Mouse (Mus musculus): ENCODE results near the gene Iqcf3. TPM values are rescaled to one million over a fixed set of nuclear protein-coding genes. Genes with fewer than 3 reads are reported as not detected.

Iqcf3 gene
- polyA plus RNA-seq, 1 experiment from 2014 or later, result not detected

DNA sequence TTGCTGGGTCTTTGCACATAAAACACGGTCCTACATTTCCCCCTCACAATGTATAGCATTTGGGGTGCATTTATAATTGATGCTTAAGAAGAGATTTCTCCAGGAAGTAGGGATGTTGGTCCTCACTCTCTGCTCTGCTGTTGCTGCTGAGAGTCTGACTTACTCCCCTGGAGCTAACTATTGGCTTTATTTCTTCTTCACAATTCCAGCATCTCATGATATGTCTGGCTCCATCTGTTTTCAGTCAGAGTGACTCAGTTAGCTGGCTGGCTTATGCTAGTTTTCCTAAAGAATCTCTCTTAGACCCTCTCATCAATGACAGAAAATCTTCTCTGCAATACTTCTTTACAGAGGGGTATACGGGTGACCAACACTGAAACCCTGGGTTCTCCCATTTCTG is 14.7 kb upstream of the Iqcf3 start:
- no peaks in the 10 kb centered on the region for H3K27me3 ChIP-seq (ENCODE audit: control insufficient read depth, insufficient read depth, low read length)
- no peak overlapping the region for H3K9ac ChIP-seq (ENCODE audit: low read depth, low read length)
- 71% methylated on average over 2 of the region's 2 CpGs for whole genome bisulfite sequencing (ENCODE audit: insufficient replicate concordance)
- no peak overlapping the region for H3K4me3 ChIP-seq (ENCODE audit: low read depth, low read length)
- H3K4me1 ChIP-seq (ENCODE audit: control insufficient read depth, insufficient read depth, low read length), result no peaks in the 10 kb centered on the region
- H3K36me3 ChIP-seq (ENCODE audit: control insufficient read depth, insufficient read depth, low read length), result no peaks in the 10 kb centered on the region
- ATAC-seq (replicated peaks; ENCODE audit: insufficient number of reproducible peaks, low FRiP score, low TSS enrichment), result no peak
- no peak overlapping the region for H3K27ac ChIP-seq (ENCODE audit: low read depth, low read length)
- H3K9me3 ChIP-seq (replicated peaks; ENCODE audit: control insufficient read depth, low read length), result no peaks in the 10 kb centered on the region; the same call in 1 of the 2 replicates
- no peak overlapping the region for H3K4me2 ChIP-seq

DNA sequence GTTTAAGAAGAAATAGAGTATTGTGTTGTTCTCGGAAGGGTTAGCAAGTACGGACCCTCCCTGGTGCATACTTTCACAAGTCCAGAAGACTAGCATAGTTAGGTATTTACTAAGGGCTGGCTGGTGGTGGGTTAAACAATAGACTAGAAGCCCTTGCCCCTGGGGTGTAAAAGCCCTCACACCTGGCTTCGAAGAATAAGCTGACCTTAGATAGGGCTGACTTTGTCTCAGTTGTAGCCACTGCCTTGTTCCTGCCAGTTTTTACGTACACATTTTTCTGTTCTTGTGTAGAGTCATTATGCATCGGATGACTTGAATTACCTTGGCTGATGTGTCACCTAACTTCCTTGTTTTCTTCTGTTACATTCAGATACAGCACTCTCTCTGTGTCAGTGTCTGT is 11.9 kb upstream of the Iqcf3 start:
- Histone ChIP-seq H3K4me3 (ENCODE audit: low read depth, low read length) (no peak overlapping the region), H3K4me2 (no peak overlapping the region), H3K27me3 (ENCODE audit: control insufficient read depth, insufficient read depth, low read length) (no peaks in the 10 kb centered on the region), H3K9me3 (replicated peaks; ENCODE audit: control insufficient read depth, low read length) (no peaks in the 10 kb centered on the region), H3K9ac (ENCODE audit: low read depth, low read length) (no peak overlapping the region), H3K4me1 (ENCODE audit: control insufficient read depth, insufficient read depth, low read length) (no peaks in the 10 kb centered on the region), H3K27ac (ENCODE audit: low read depth, low read length) (no peak overlapping the region), H3K36me3 (ENCODE audit: control insufficient read depth, insufficient read depth, low read length) (no peaks in the 10 kb centered on the region)
- no peak for ATAC-seq (replicated peaks; ENCODE audit: insufficient number of reproducible peaks, low FRiP score, low TSS enrichment)
- WGBS (ENCODE audit: insufficient replicate concordance), result 88% methylated on average over 5 of the region's 5 CpGs

DNA sequence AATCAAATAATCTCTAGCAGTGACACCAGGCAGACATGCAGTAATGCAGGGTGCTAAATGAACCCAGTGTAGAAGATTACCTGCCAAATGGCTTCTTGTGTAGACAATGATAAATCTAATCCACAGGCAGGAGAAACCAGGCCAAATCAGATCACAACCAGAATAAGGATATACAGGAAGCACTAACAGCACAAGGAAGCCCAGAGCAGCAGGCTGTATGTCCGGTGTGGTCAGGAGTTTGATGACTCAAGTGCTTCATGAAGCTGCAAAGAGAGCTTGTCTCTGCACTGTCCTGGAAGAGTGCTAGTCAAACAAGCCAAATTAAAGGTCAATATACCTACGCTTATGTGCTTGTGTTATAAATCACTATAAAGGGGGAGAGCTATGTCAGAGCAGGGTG is 10.8 kb upstream of the Iqcf3 start:
- Histone ChIP-seq H3K4me1 (ENCODE audit: control insufficient read depth, insufficient read depth, low read length) (no peaks in the 10 kb centered on the region), H3K27ac (ENCODE audit: low read depth, low read length) (no peak overlapping the region), H3K36me3 (ENCODE audit: control insufficient read depth, insufficient read depth, low read length) (no peaks in the 10 kb centered on the region), H3K4me3 (ENCODE audit: low read depth, low read length) (no peak overlapping the region), H3K9me3 (replicated peaks; ENCODE audit: control insufficient read depth, low read length) (no peaks in the 10 kb centered on the region), H3K9ac (ENCODE audit: low read depth, low read length) (no peak overlapping the region), H3K27me3 (ENCODE audit: control insufficient read depth, insufficient read depth, low read length) (no peaks in the 10 kb centered on the region), H3K4me2 (no peak overlapping the region)
- WGBS (ENCODE audit: insufficient replicate concordance), result 72% methylated on average over 2 of the region's 2 CpGs
- no peak for ATAC-seq (replicated peaks; ENCODE audit: insufficient number of reproducible peaks, low FRiP score, low TSS enrichment)

DNA sequence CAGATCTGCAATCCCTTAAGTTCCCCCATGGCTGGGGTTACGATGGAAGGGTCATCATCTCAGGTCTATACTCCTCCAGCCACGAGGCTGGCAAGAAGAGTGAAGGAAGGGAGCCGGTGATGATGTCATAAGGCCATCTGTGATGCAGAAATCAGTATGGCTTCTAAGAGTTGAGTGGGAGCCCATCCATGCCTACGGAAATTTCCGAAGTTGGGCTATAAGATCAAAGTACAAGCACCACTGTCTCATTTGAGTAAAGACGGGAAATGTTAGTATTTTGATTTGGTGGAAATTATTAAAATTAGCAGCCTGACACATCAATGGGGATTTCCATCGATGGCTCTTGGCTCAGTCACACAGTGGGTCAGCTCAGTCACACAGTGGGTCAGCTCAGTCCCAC is 9.5 kb upstream of the Iqcf3 start, which contains the start of gene Iqcf4:
Gene Iqcf4 (minus strand): TSS at position 101 of the 400 bp plus-strand sequence.
- no peak within 1 kb of the TSS for H3K9ac ChIP-seq (ENCODE audit: low read depth, low read length)
- WGBS (ENCODE audit: insufficient replicate concordance), result 78% methylated on average over 7 of the region's 7 CpGs
- H3K9me3 ChIP-seq (replicated peaks; ENCODE audit: control insufficient read depth, low read length), result no peaks in the 10 kb centered on the region
- H3K27ac ChIP-seq (ENCODE audit: low read depth, low read length), result no peak within 1 kb of the TSS
- ATAC-seq (replicated peaks; ENCODE audit: insufficient number of reproducible peaks, low FRiP score, low TSS enrichment), result no peak
- H3K27me3 ChIP-seq (ENCODE audit: control insufficient read depth, insufficient read depth, low read length), result no peaks in the 10 kb centered on the region
- H3K4me2 ChIP-seq, result no peak within 1 kb of the TSS
- no peaks in the 10 kb centered on the region for H3K4me1 ChIP-seq (ENCODE audit: control insufficient read depth, insufficient read depth, low read length)
- H3K36me3 ChIP-seq (ENCODE audit: control insufficient read depth, insufficient read depth, low read length), result no peaks in the 10 kb centered on the region
- no peak within 1 kb of the TSS for H3K4me3 ChIP-seq (ENCODE audit: low read depth, low read length)

DNA sequence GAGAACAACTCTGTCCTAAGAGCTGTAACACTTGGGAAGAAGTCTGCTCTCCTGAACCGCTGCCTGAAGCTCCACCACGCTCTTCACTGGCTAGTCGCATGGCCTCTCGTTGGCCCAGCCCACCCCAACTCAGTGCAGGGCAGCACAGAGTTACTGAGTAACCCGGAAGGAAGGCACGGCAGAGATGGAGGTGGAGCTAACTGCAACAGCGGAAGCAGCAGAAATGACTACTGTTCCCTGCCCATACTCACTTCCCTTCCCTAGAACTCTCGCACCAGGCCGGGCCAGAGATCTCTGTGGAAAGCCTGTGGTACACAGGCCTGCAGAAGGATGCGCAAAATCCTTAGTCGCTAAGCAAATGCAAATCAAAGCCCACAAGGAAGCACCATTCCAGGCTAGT is 5.0 kb upstream of the Iqcf3 start:
- H3K4me3 ChIP-seq (ENCODE audit: low read depth, low read length), result no peak overlapping the region
- peak; percentile 39; the same call in 1 of the 2 replicates for ATAC-seq (replicated peaks; ENCODE audit: insufficient number of reproducible peaks, low FRiP score, low TSS enrichment)
- no peak overlapping the region for H3K4me2 ChIP-seq
- H3K9ac ChIP-seq (ENCODE audit: low read depth, low read length), result no peak overlapping the region
- 52% methylated on average over 11 of the region's 11 CpGs for WGBS (ENCODE audit: insufficient replicate concordance)
- no peaks in the 10 kb centered on the region for H3K27me3 ChIP-seq (ENCODE audit: control insufficient read depth, insufficient read depth, low read length)
- no peaks in the 10 kb centered on the region for H3K4me1 ChIP-seq (ENCODE audit: control insufficient read depth, insufficient read depth, low read length)
- H3K9me3 ChIP-seq (replicated peaks; ENCODE audit: control insufficient read depth, low read length), result no peaks in the 10 kb centered on the region
- H3K36me3 ChIP-seq (ENCODE audit: control insufficient read depth, insufficient read depth, low read length), result no peaks in the 10 kb centered on the region
- no peak overlapping the region for H3K27ac ChIP-seq (ENCODE audit: low read depth, low read length)

DNA sequence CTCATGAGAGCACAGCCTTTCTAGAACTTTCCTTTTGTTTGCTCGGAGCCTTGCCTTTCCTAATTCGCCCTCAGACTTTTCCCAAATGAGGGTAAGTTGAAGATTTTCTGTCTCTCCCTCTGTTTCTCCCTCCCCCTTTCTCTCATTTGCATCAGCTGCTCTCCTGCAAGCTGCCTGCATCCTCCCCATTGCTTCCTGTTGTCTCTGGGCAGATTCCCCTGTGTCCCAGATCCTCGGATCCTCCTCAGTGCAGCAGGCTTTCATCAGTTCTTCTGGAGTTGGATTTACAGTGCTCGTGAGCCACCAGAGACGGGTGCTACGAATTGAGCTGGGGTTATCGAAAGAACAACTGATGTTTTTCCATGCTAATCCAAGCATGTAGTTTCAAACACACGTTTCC is 2.6 kb upstream of the Iqcf3 start:
- no peaks in the 10 kb centered on the region for H3K9me3 ChIP-seq (replicated peaks; ENCODE audit: control insufficient read depth, low read length)
- H3K36me3 ChIP-seq (ENCODE audit: control insufficient read depth, insufficient read depth, low read length), result no peaks in the 10 kb centered on the region
- ATAC-seq (replicated peaks; ENCODE audit: insufficient number of reproducible peaks, low FRiP score, low TSS enrichment), result no peak
- H3K4me3 ChIP-seq (ENCODE audit: low read depth, low read length), result no peak overlapping the region
- no peak overlapping the region for H3K9ac ChIP-seq (ENCODE audit: low read depth, low read length)
- no peak overlapping the region for H3K4me2 ChIP-seq
- WGBS (ENCODE audit: insufficient replicate concordance), result 71% methylated on average over 8 of the region's 8 CpGs
- H3K27ac ChIP-seq (ENCODE audit: low read depth, low read length), result no peak overlapping the region
- no peaks in the 10 kb centered on the region for H3K27me3 ChIP-seq (ENCODE audit: control insufficient read depth, insufficient read depth, low read length)
- no peaks in the 10 kb centered on the region for H3K4me1 ChIP-seq (ENCODE audit: control insufficient read depth, insufficient read depth, low read length)

DNA sequence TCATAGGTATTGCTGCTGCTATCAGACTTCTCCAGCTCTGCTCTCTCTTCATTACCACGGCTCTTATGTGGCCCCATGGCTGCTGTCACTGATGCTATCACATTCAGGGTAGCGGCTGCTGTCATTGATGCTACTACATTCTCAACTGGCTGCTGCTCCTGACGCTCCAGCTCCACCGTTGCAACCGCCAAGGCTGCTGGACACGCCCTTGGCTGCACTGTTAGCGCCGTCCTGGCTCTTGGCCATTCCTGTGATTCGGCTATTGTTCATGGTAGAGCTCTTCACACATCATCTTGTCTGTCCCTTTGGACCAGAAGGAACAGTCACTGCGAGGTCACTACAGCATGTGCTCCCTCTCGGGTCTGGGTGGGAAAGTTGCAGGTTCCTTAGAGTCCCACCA is 860 bp upstream of the Iqcf3 start:
- Histone ChIP-seq H3K27ac (ENCODE audit: low read depth, low read length) (no peak overlapping the region), H3K4me3 (ENCODE audit: low read depth, low read length) (no peak overlapping the region), H3K4me1 (ENCODE audit: control insufficient read depth, insufficient read depth, low read length) (no peaks in the 10 kb centered on the region), H3K4me2 (no peak overlapping the region), H3K9me3 (replicated peaks; ENCODE audit: control insufficient read depth, low read length) (no peaks in the 10 kb centered on the region), H3K27me3 (ENCODE audit: control insufficient read depth, insufficient read depth, low read length) (no peaks in the 10 kb centered on the region), H3K9ac (ENCODE audit: low read depth, low read length) (no peak overlapping the region), H3K36me3 (ENCODE audit: control insufficient read depth, insufficient read depth, low read length) (no peaks in the 10 kb centered on the region)
- no peak for ATAC-seq (replicated peaks; ENCODE audit: insufficient number of reproducible peaks, low FRiP score, low TSS enrichment)
- WGBS (ENCODE audit: insufficient replicate concordance), result 83% methylated on average over 11 of the region's 11 CpGs

DNA sequence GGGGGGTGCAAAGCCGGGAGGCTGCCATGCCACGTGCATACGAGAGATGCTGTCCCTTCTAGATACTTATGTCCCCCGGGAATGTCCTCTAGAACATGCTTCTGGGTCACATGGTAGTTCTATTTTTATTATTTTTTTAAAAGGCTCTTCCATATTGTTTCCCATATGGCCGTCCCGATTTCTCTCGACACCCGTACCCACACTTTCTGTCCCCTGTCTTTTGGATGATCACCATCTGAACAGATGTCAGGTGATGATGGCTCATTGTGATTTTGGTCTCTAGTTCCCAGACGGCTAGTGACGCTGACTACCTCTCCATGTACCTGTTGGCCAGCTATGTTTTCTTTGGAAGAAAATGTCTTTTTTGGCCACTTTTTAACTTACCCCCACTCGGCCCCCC is 26.5 kb downstream of the Iqcf3 start:
- no peak overlapping the region for H3K4me3 ChIP-seq (ENCODE audit: low read depth, low read length)
- H3K4me2 ChIP-seq, result no peak overlapping the region
- no peaks in the 10 kb centered on the region for H3K27me3 ChIP-seq (ENCODE audit: control insufficient read depth, insufficient read depth, low read length)
- H3K4me1 ChIP-seq (ENCODE audit: control insufficient read depth, insufficient read depth, low read length), result no peaks in the 10 kb centered on the region
- H3K27ac ChIP-seq (ENCODE audit: low read depth, low read length), result no peak overlapping the region
- H3K9ac ChIP-seq (ENCODE audit: low read depth, low read length), result no peak overlapping the region
- WGBS (ENCODE audit: insufficient replicate concordance), result 80% methylated on average over 11 of the region's 11 CpGs
- no peaks in the 10 kb centered on the region for H3K36me3 ChIP-seq (ENCODE audit: control insufficient read depth, insufficient read depth, low read length)
- no peak for ATAC-seq (replicated peaks; ENCODE audit: insufficient number of reproducible peaks, low FRiP score, low TSS enrichment)
- no peaks in the 10 kb centered on the region; the same call in 1 of the 2 replicates for H3K9me3 ChIP-seq (replicated peaks; ENCODE audit: control insufficient read depth, low read length)

DNA sequence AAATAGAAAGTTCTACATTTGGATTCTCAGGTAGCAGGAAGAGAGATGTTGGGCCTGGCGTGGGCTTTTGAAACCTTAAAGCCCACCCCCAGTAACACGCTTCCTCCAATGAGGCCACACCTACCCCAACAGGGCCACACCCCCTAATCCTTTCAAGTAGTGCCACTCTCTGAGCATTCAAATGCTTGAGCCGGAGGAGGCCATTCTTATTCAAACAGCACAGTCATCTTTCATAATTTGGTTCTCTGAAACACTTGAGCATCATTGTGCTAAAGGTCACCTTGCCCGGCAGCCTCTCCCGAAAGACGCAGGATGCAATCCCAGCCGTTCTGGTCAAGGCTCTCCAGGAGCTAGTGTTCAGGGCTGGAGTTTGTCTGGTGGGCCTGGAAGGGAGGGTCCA is 27.1 kb downstream of the Iqcf3 start:
- no peak for ATAC-seq (replicated peaks; ENCODE audit: insufficient number of reproducible peaks, low FRiP score, low TSS enrichment)
- H3K4me1 ChIP-seq (ENCODE audit: control insufficient read depth, insufficient read depth, low read length), result no peaks in the 10 kb centered on the region
- 91% methylated on average over 7 of the region's 7 CpGs for WGBS (ENCODE audit: insufficient replicate concordance)
- no peak overlapping the region for H3K4me2 ChIP-seq
- no peak overlapping the region for H3K4me3 ChIP-seq (ENCODE audit: low read depth, low read length)
- H3K27me3 ChIP-seq (ENCODE audit: control insufficient read depth, insufficient read depth, low read length), result no peaks in the 10 kb centered on the region
- H3K9ac ChIP-seq (ENCODE audit: low read depth, low read length), result no peak overlapping the region
- no peaks in the 10 kb centered on the region for H3K36me3 ChIP-seq (ENCODE audit: control insufficient read depth, insufficient read depth, low read length)
- H3K9me3 ChIP-seq (replicated peaks; ENCODE audit: control insufficient read depth, low read length), result no peaks in the 10 kb centered on the region
- no peak overlapping the region for H3K27ac ChIP-seq (ENCODE audit: low read depth, low read length)
